Mouse (Mus musculus) retina, adult 2 months (tissue): ENCODE data around the gene Abca5.
"Not testable (repeated sequence)": the region's sequence is repeated elsewhere in the genome, so short reads cannot be mapped to it uniquely, and the experiment has no call there.

Experiments used
- DNase-seq: peaks from one replicate; pipeline ENCODE4 v3.0.0-alpha.2; 2012; ENCODE audit warnings: low read depth, low spot score

The Abca5 gene

GRCm38 (mm10) chr11:110337289-110338245, at the start of gene Abca5:
Abca5 (minus strand) TSS chr11:110337716.
- peak; percentile 92 for DNase-seq

- DNase-seq: no peak
These were observed 48.0 kb upstream of the Abca5 start for GRCm38 (mm10) chr11:110385487-110385886.

DNA sequence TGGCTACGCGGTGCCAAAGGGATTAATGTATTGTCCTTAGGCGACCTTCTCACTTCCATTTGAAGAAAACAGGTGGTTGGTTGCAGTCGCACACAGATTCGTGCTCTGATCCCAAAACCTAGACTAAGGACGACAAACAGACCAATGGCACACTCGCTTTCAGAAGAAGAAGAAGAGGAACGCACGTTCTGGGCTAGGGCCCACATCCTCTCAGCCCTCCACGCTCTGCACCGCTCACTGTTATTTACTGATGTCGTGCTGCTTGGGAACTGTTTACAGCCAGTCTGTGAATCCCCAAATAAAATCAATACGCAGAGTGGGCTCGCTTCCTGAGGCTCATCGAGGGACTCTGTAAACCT, 42.8 kb upstream of the Abca5 start:
- no peak for DNase-seq

- DNase-seq: no peak
These were observed 42.3 kb upstream of the Abca5 start for GRCm38 (mm10) chr11:110379661-110380309.

DNA sequence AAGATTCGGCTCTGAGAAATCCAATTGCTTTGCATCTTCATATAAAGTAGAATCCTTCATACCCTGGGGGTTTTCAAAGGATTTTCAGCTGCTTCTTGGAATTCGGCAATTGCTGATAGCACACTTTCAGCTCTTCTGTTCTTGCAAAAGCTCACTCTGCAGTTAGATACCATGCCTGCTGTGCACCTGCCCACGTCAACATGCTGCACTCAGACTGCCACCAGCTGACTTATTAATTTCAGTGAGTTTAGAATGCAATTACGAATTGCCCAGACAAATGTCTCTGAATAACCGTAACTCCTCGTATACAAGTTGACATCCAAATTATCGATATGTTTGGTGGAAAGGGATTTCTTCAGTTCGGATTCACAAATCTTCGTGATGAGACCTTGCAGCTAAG, 36.5 kb upstream of the Abca5 start:
- no peak for DNase-seq

DNA sequence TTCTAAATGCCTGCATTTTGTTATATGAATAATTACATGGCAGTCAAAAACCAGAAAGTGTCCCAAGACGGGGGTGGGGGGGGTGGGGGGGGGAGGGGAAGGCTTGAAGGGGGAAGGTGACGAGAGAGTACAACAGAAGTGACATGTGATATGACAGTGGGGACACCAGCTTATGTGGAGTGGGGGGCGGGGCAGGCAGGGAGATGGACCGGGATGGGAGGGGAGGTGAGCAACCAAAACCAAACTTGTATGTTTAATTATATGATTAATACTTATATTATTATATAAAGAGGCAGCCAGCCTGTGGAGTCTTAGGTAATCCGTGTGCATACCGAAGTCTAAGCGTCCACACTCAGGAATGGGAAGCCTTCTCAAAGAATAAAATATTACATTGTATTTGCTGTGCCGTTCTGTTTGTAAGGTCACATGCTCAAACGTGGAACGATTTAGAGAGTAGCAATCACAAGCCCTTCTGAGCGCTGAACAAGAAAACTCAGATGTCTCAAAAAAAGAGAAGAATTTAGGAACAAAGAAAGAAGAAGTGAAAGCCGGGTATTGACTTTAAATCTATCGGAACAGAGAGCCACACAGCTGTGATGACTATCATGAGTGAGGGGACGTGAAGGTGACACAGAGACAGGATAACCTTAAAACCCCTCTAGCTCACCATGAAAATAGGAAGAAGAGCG, 34.9 kb upstream of the Abca5 start:
- no peak for DNase-seq

DNA sequence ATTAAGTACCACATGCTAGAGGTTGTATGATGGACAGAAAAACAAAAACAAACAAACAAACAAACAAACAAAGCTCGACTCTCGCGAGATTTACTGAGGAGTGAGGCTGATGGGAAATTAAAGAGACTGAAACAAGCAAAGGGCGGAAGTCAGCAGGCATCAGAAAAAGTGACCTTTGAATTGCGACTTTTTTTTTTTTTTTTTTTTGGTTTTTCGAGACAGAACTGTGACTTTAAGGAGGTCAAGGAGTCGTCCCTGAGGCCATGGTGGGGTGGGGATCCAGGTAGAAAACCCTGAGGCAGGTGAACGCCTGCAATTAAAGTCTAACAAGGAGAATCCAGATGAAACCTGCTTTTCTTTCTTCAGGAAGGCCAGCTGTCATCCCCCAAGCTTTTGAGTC, 34.3 kb upstream of the Abca5 start:
- no peak for DNase-seq

DNA sequence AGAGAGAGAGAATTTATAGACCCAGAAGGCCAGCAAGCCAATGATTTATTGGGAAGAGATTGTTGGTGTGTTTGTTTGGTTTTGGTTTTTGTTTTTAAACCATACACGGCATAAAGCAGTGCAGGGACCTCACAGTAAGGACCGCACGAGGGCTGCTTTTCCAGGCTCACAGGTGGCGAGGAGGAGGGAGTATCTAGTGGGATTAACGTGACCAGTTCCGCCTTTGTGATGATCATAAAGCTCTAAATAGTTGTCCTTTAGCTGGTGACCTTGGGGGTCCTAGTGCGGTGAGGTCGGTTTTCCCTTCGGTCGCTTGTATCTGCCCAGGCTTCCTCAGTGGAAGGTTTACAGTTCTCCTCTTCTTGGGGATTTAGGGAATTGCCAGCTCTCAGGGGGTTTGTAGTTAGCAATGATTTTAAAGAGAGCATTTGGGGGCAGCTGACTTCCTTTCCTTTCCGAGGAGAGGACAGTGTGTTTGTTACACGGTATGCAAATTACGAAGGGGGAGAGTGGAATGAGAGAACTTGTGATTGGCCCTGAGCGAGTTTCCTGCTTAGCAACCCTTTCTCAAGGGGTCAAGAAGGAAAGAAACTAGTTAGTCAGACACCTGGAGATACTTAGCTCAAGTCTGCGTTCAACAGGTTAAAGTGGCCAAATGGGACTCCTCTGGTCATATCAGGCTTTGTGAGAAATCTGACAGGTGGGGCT, 31.9 kb upstream of the Abca5 start:
- DNase-seq: no peak

DNA sequence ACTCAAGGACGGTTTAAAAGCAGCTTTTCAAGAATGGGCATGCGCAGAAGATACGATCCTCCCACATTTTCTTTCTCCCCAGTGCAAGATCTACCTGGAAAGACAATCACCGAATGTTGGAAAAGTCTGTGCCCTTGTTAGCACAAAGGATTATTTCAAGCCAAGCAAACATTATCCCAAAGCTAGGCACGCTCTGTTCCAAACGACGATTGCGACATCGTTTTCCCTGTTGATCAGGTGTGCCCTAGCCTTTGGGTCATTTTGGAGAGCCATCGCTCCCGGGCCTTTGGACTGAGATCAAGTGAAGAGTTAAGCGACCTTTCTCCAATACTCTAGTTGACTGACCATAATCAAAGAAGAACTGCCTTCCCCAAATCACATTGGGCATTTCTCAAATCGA, 30.1 kb upstream of the Abca5 start:
- DNase-seq: no peak

- DNase-seq: no peak
These were observed 29.4 kb upstream of the Abca5 start for GRCm38 (mm10) chr11:110366902-110367301.

GRCm38 (mm10) chr11:110365016-110365415, 27.5 kb upstream of the Abca5 start:
- no peak for DNase-seq

DNA sequence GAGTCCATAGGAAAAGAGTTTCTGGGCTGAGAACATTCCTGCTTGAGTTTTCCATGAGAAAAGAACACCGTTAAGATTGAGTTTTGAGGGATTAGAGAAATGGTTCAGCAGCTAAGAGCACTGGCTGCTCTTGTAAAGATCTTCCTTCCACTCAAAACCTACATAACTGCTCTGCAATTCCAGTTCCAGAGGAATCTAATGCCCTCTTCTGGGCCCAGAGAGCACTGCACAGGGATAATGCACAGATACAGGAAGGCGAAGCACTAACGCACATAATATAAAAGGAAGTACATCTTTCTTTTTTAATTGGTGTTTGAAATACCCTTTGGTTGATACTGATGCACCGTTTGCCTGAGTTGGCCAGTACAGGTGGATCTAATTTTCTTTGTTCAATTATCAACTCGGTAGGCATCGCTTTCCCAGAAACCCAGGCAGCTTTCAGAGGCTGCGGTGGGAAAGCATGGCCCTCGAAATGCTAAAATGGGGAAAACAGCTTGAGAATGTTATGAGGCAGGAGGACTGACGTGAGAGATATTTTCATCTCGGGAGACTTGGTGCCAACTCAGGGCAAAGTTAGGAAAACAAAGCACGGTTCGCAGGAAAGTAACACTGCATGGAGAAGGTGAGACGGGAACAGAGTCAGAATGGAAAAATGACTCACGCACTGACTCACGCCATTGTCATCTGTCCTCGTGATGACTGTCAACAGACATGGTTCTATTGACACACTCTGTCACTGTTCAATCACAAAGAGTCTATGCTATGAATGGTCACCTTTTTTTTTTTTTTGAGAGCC, 20.4 kb upstream of the Abca5 start:
- no peak for DNase-seq

DNA sequence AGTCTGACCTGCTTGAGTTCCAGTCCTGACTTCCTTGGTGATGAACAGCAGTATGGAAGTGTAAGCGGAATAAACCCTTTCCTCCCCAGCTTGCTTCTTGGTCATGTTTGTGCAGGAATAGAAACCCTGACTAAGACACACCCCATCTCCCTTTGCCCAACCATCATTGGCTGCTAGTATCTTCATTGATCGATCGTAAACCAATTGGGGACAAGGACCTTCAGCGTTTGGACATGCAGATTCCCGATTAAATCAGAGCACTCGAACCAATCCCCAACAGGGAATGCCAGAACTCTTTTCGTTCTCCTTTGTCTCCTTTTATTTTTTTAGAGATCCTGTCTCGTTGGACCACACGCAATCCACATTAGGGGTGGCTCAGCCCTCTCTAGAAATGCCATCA, 17.6 kb upstream of the Abca5 start:
- not testable (repeated sequence) for DNase-seq

- DNase-seq: no peak
These were observed 16.7 kb upstream of the Abca5 start for GRCm38 (mm10) chr11:110354261-110354660.

DNA sequence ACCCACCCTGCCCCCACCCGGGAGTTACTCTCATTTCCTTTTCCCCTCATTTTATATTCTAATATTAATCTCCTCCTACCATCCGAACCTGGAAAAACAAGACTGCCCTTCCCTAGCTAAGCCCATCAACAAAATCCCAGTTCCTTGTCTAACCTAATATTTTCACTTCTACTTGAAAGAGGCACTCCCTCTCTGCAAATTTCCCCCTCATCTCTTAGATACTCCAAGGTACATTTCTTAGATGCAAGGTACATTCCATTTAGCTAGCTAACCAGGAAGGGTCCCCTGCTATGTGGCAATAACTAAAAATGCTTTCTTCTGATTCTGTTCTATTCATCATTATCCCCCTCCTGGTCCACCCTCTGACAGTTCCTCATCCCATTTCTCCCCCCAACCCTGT, 10.7 kb upstream of the Abca5 start:
- no peak for DNase-seq

- no peak for DNase-seq
These were observed 10.3 kb upstream of the Abca5 start for GRCm38 (mm10) chr11:110347768-110348167.

DNA sequence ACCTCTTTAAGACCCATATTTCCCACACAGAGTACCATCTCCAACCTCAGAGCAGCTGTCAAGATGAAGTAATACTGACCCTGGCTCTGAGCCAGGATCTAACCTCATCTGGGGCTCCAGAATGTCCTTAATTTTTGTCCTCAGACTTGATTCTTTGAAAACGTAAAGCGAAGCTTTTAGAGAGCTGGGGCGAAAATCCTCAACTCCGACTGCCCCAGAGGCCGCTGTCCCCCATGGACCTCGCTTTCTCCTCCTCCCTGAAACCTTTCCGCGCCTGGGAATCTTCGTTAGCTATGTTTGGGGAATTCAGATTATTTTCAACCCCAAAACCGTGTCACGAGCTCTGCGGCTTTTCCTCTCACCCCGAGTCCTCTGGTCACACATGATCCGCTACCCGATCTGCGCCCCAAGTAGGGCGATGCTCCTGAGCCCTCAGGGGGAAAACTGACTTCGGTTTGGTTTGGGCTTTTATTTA, 665 bp downstream of the Abca5 start:
- peak; percentile 20 for DNase-seq

DNA sequence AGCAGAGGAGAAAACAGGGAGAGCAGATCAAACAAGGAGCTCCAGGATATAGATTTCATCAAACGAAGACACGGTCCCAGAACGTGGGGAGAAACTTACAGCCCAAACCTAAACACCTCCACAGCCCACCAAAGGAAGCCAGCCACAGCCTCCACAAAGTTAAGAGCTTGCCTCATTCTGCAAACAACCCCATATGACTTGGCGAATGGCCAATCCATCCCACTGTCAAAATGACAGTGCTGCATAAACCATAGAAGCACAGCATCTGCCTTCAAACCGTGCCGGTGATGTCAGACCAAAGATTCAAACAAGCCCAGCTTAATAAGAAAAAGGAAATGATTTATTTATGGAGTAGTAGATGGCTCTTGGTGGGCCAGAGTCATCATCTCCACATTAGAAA, 7.4 kb downstream of the Abca5 start:
- DNase-seq: no peak

DNA sequence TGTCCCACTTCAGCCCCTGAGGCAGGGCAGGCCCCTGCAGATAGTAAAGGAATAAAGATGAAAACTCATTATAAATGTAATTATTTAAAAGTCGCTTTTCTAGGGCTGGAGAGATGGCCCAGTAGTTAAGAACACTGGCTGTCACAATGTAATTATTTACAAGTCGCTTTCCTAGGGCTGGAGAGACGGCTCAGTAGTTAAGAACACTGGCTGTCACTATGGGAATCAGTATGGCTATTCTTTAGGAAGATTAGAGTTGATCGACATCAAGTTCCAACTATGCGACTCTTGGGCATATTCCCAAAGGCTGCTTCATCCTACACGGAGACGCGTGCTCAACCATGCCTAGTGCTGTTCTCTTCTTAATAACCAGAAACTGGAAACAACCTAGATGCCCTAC, 15.2 kb downstream of the Abca5 start:
- DNase-seq: no peak

- no peak for DNase-seq
These were observed 30.9 kb downstream of the Abca5 start for GRCm38 (mm10) chr11:110306475-110307168.
